Mouse (Mus musculus) c-Kit-positive CD71-positive TER-119-positive erythroid progenitor cells, embryonic 14.5 days (primary cell): ENCODE results near the gene Golim4.
"Not testable (repeated sequence)": the region's sequence is repeated elsewhere in the genome, so short reads cannot be mapped to it uniquely, and the experiment has no call there.

Experiments used
- DNase-seq: peaks from one replicate; pipeline ENCODE4 v3.0.0-alpha.2; 2013; ENCODE audit warnings: low spot score

The Golim4 gene

GRCm38 (mm10) chr3:75956551-75957302 is at the start of gene Golim4:
Gene Golim4, minus strand, starts transcription at chr3:75956949.
- peak; percentile 91 for DNase-seq

GRCm38 (mm10) chr3:76005621-76006020 is 48.9 kb upstream of the Golim4 start:
- DNase-seq = no peak

GRCm38 (mm10) chr3:76001156-76001555 is 44.4 kb upstream of the Golim4 start:
- peak; percentile 41 for DNase-seq

- no peak for DNase-seq
These were observed 43.7 kb upstream of the Golim4 start for GRCm38 (mm10) chr3:76000481-76000880.

DNA sequence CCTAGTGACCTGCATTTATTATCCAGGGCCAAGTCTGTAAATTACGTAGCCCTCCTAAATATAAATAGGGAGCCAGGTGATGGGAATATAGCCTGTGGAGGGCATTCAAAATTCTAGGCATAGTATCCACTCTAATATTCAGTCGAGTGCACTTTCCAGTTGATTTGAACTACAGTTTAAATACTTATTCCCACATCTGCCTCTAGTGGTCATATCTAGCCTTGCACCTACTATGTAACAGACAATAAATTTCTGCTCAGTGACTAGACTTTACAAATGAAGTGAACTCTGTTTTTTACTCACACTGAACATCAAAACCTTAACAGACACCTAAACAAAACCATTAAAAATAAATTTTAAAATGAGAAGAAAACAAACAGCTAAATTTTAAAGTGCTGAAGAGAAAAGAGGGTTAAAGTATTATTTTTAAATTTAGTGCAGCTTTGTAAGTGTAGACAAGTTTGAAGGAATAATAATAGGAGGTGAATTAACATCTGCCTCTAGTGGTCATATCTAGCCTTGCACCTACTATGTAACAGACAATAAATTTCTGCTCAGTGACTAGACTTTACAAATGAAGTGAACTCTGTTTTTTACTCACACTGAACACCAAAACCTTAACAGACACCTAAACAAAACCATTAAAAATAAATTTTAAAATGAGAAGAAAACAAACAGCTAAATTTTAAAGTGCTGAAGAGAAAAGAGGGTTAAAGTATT is 24.4 kb upstream of the Golim4 start:
- not testable (repeated sequence) for DNase-seq

GRCm38 (mm10) chr3:75962784-75963772 is 6.3 kb upstream of the Golim4 start:
- peak; percentile 56 for DNase-seq

- no peak for DNase-seq
These were observed 873 bp downstream of the Golim4 start for GRCm38 (mm10) chr3:75955661-75956491.

DNA sequence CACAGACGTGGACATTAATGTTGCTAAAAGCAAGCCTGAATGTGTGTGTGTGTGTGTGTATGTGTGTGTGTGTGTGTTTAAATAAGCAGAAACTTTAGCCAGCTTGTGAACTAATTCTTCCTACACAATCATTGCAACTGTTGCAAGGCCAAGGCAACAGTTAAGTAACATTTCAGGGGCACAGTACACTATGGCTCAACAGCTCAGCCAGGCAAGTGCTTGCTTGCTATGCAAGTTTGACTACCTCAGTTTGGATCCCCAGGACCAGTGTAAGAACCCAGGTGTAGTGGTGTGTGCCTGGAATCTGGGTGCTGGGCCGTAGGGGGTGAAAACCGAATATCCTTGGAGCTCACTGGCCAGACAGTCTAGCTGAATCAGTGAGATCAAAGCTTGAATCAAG is 2.6 kb downstream of the Golim4 start:
- no peak for DNase-seq

DNA sequence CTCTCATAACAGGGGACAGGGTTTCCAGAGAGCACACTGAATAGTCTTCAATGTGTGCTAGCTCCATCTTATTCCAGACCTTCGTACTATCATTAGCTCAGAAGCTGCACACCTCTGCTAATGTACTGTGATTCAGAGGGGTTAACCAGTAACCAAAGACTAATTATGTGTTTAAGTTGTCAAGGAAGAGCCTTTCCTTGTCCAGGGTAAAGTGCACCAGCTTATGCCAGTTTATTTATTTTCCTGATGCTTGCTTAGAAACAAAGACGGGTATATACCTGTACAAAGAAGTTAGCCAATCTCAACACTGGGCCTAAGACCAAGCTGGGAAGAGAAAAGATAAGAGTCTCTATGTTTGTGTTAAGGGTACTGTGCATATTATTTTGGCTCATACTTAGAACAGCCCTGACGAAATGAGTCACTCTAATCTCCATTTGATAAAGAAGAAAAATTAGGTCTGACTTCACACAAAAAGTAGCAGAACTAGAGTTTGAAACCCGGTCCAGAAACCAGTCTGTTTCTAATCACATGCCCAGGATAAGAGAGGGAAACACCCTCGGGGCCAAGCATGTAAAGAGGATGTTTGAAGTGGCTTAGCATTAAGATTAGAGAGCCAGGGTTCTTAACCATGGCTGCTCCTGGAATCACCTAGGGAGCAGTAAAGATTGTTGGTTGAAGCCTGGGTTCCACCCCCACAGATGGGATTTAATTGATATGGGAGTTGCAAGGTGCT is 4.3 kb downstream of the Golim4 start:
- DNase-seq = no peak

GRCm38 (mm10) chr3:75950897-75951296 is 5.9 kb downstream of the Golim4 start:
- DNase-seq = no peak

GRCm38 (mm10) chr3:75949358-75949757 is 7.4 kb downstream of the Golim4 start:
- DNase-seq = no peak

DNA sequence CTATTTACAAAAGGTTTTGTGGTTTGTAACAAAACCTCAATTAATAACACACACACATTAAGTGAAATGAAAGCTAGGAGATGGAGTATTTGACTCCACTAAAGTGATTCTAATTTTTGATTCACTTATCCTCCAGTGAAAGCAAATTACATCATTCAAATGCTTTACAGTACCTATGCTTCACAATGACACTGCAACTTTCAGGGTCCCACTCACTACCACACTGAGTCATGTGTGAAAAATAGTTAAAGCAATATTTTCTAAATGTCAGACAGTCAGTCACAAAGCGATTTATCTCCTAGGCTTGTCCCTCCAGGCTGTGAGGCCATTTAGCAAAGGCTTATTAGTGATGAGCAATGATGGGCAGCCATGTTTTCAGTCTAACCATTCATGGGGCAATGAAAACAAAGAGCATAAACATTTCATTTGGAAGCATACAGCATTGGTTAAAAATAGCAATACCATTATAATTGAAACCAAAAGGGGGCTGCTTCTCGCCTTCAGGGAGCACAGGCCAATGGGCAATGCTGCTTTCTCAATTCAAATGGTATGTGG is 8.1 kb downstream of the Golim4 start:
- DNase-seq = no peak

DNA sequence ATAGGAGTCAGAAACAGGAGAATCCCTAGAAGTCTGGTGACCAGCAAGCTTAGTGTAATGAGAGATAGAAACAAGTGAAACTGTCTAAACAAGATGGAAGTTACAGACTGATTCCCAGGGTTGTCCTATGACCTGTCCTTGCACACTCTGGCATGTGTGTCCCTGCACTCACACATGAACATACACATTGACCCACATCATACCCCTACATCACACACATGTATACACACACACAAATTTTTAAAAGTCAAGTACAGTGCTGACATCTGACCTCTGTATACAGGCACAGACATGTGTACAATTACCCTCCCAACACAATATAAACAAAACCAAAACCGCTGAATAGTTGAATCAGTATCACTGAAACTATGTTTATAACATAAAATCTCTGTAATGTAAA is 8.7 kb downstream of the Golim4 start:
- no peak for DNase-seq

DNA sequence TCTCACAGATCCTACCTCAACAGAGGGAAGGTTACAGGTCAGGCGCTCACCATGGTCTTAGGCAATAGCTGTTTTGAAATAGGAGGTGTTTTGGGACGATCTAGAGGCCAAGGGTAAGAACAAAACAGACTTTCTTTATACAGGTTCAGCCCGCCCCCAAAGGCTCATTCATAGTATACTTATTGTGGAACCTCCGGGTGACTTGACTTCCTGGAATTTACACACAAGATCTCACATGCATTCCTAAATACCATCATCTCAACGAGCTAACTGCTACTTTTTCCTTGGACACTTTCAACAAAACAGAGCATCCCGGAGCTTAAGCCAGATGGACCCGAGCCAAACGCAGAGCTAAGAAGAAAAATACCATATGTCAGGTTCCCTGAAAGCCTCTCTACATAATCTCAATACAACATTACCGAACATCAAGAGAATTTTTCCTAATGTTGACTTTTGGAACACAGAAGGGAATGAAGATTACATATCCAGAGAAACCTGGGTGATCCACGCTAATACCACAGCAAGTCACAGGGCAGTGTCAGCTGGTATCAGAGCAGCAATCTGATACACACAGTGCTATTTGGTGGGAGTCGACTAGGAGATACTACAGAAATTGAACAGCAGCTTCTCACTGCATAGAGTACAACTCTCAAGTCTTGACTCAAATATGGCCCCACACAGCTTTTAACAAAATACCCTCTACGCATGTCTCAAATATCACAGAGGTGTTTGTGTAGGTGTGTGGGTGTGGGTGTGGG is 14.3 kb downstream of the Golim4 start:
- DNase-seq = no peak

- DNase-seq = no peak
These were observed 14.9 kb downstream of the Golim4 start for GRCm38 (mm10) chr3:75941864-75942263.

DNA sequence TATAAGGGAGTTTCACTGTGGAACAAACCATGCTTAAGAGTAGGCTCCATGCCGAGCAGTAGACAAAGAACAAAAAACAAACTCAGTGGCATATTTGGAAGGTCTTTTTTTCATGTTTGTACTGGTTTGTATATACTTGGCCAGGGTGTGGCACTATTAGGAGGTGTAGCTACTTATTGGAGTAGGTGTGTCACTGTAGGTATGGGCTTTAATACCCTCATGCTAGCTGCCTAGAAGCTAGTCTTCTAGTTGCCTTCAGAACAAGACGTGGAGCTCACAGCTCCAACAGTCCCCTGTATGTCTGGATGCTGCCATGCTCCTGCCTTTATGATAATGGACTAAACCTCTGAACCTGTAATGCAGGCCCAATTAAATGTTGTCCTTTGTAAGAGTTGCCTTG is 20.6 kb downstream of the Golim4 start:
- DNase-seq = no peak

GRCm38 (mm10) chr3:75930659-75931225 is 26.0 kb downstream of the Golim4 start:
- no peak for DNase-seq

DNA sequence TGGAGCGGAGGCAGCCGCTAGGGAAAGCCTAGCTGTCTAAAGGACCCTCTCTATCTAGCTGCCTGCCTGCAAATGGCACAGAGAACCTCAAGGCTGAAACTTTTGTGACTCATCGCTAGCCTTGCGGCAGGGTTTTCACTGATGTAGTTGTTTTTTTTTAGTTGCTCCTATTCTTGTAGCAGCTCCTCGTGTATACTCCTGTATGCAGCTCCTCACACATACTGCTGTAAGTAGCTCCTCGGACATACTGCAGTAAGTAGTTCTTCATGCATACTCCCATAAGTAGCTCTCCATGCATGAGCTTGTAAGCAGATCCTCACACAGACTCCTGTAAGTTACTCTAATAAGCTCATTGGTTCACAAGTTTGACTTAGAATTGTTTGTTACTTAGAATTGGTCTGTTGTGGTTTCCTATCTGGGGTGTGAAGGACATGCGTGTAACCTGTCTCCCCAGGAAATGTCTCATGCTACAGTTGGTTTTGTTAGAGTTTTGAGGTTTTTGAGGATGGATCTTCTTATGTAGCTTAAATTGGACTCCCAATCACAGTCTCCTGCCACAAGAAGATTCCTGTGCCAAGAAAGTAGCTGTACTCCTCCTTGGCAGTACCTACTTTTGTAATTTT is 26.7 kb downstream of the Golim4 start:
- DNase-seq = no peak

DNA sequence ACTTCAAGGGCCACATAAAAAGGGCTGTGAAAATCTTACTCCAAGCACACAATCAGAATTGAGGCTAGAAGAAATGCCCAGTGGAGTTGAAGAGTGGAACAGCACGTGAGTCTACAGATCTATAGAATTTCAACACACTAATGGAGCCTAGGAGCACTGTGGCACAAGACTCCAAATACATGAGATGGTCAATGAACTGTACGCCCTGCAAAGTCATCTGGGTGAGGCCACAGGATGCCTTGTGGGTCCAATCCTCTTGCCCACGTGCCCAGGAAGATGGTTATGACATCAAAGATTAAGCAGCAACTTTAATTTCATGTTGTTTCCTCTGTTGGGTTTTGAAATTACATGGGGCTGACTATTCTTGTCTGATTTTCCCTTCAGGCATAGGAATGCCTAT is 30.4 kb downstream of the Golim4 start:
- DNase-seq = no peak
